Mouse (Mus musculus) megakaryocyte-erythroid progenitor cell, adult 5-6 weeks (primary cell): ENCODE measurements around the gene Gdpd2. TPM values are rescaled to one million over a fixed set of nuclear protein-coding genes. Genes with fewer than 3 reads are reported as not detected.

Experiments
- ATAC-seq: replicated peaks from 2 replicates; pipeline ENCODE4 v1.8.0; 2016; ENCODE audit warnings: mild to moderate bottlenecking, inconsistent platforms; ENCODE audit not compliant: severe bottlenecking, poor library complexity, low FRiP score, low TSS enrichment
- total RNA-seq, 2 experiments: library from RNA; stranded (forward) in 1 of 2; stranded (reverse) in 1 of 2; fragments of 200-1000, 215-1000 nt in 1 of 2; fragments of >200 nt in 1 of 2; fragmentation: Nextera tagmentation in 1 of 2; gene quantifications; 2 replicates each; pipeline ENCODE4 v1.2.3; 2014 to 2017

The Gdpd2 gene
- total RNA-seq, 2 experiments from 2014 or later: 1.0 TPM; not detected in 1

- ATAC-seq: peak; percentile 66
Observed at GRCm38 (mm10) chrX:100776494-100776893, 46.8 kb downstream of the Gdpd2 start.

GRCm38 (mm10) chrX:100776985-100777654, 47.4 kb downstream of the Gdpd2 start:
- ATAC-seq: peak; percentile 85

DNA sequence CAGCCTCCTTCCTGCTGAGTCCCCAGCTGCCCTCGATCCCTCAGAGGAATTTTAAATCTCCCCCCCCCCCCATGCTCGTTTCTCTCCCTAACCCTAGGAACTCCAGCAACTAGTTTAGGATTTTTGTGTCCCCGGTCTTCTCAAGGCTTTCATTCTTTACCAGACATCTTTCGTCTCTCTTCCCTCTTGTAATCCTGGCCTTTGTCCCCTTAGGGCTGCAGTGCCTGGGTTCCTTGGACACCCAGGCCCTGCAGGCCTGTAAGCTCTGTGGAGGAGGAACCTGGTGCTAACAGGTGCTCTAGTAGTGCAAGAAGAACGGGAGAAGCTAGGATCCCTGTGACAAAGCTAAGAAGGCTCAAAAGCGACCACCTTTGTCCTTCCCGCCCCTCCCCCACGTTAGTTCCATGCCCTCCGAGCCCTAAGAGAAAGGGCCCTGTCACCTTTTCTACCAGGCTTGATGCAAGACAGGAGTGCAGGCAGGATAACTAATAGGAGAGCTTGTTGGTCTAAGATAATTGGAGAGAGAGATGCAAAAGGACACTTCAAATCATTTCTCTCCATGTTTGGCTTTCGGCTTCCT, 48.1 kb downstream of the Gdpd2 start:
- no peak for ATAC-seq

DNA sequence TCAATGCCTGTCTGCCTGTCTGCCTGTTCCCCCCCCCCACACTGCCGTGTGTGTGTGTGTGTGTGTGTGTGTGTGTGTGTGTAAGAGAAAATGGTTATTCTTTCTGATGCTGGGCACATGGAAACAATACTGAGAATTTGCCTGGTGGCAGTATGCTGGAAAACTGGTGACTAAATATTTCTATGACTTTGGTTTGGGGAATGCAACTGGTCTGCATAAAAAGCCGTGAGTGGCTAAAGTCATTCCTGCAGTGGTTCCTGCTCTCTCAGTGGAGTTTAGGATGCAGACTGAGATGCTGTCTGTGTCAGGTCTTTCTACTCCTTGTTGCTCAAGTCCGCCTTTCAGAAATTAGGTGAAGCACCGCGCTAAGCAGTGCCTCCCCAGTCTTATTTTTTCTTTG, 48.7 kb downstream of the Gdpd2 start:
- ATAC-seq: no peak

Other genes starting within 250 kb of the Gdpd2 start
- gene Igbp1, start 235.6 kb upstream of the Gdpd2 start, total RNA-seq (2014; fragmentation: Nextera tagmentation): 64.3 and 66.7 TPM in 2 replicates
- 101 and 106 TPM in 2 replicates for gene Igbp1, start 235.6 kb upstream of the Gdpd2 start, total RNA-seq (2017)
- gene Dgat2l6, start 205.0 kb upstream of the Gdpd2 start, total RNA-seq (2014; fragmentation: Nextera tagmentation): not detected in 2 replicates
- not detected in 2 replicates for gene Dgat2l6, start 205.0 kb upstream of the Gdpd2 start, total RNA-seq (2017)
- not detected in 2 replicates for gene Awat1, start 157.6 kb upstream of the Gdpd2 start, total RNA-seq (2014; fragmentation: Nextera tagmentation)
- gene Awat1, start 157.6 kb upstream of the Gdpd2 start, total RNA-seq (2017): not detected in 2 replicates
- gene P2ry4, start 135.0 kb upstream of the Gdpd2 start, total RNA-seq (2014; fragmentation: Nextera tagmentation): not detected in 2 replicates
- gene P2ry4, start 135.0 kb upstream of the Gdpd2 start, total RNA-seq (2017): not detected in 2 replicates
- gene Arr3, start 124.4 kb upstream of the Gdpd2 start, total RNA-seq (2014; fragmentation: Nextera tagmentation): not detected in 2 replicates
- not detected in 2 replicates for gene Arr3, start 124.4 kb upstream of the Gdpd2 start, total RNA-seq (2017)
- 33.9 and 41.5 TPM in 2 replicates for gene Kif4, start 104.1 kb upstream of the Gdpd2 start, total RNA-seq (2014; fragmentation: Nextera tagmentation)
- 37.2 and 48.0 TPM in 2 replicates for gene Kif4, start 104.1 kb upstream of the Gdpd2 start, total RNA-seq (2017)
- gene Pdzd11, start 103.3 kb upstream of the Gdpd2 start, total RNA-seq (2014; fragmentation: Nextera tagmentation): 40.0 and 45.2 TPM in 2 replicates
- 20.3 and 35.4 TPM in 2 replicates for gene Pdzd11, start 103.3 kb upstream of the Gdpd2 start, total RNA-seq (2017)
- 11.7 and 13.5 TPM in 2 replicates for gene Dlg3, start 37.8 kb downstream of the Gdpd2 start, total RNA-seq (2014; fragmentation: Nextera tagmentation)
- 11.4 and 12.0 TPM in 2 replicates for gene Dlg3, start 37.8 kb downstream of the Gdpd2 start, total RNA-seq (2017)